Mouse (Mus musculus) embryo, embryonic 11.5 days (tissue): ENCODE results near the gene Cbx4.

Experiments
- DNase-seq: peaks from one replicate; pipeline ENCODE4 v3.0.0-alpha.2; 2012; ENCODE audit warnings: low read depth, low spot score

Gene Cbx4

DNA sequence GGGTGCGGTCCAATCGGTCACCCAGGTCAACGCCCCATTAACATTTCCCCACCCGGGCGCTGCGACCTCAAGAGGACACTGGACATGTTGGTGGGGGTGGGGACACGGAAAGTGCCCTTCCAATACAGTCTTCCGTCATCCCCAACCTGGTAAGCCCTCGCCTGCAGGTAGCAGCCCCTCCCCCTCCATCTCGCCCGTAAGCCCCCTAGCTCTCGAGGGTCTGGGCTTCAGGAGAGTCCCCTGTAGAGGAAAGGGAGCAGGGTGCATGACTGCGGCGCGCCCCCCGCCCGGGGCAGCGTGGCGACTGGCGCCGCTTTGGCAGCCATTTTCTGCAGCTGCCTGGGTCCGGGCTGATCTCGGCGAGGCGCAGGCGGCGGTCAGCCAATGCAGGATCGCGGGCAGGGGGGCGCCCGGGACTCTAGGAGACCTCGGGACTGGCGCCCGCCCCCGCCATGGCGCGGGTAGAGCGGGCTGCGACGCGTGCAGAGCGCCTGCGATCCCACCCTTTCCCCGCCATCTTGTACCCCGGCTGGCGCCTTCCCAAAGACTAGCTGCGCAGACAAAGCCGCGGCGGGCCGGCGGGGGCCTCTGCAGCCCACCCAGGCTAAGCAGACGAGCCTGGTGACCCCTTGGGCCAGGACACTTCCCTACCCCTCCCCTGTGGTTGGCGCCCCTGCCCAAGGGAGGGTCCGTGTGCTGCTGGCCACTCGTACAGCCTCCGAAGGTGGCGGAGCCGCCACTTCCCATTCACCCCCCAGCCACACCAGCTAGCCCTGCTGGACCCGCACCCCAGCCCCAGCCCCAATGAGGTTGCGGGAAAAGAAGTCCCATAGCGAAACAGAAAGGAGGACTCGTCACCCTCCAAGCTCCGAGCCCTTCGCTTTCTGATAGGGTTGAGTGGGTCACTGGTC, 29.5 kb downstream of the Cbx4 start:
- no peak for DNase-seq

DNA sequence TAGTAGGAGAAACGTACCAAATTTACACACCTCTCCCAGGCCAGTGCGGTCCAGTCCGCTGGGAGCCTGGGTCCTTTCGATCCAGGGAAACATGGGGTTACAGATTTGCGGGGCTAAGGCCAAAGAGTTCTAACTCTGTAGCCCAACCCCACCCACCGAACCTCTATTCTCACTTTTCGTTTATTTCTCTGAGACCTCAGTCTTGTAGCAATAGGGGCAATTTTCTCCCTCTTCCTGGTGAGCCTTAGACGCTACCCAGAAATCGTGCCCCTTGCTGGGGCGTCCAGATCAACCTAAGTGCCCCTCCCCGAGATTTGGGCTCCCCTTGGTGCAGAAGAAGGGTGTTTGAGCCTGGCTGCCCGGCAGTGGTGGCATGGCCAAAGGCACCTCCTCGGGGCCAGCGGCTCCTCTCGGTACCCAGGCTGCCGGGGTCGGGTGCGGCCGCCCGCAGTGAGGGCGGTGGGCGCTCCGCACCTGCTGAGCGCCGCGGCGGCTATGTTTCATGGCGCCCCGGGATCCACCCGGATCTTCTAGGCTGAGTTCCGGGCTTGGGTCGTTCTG, 30.4 kb downstream of the Cbx4 start:
- DNase-seq: no peak

DNA sequence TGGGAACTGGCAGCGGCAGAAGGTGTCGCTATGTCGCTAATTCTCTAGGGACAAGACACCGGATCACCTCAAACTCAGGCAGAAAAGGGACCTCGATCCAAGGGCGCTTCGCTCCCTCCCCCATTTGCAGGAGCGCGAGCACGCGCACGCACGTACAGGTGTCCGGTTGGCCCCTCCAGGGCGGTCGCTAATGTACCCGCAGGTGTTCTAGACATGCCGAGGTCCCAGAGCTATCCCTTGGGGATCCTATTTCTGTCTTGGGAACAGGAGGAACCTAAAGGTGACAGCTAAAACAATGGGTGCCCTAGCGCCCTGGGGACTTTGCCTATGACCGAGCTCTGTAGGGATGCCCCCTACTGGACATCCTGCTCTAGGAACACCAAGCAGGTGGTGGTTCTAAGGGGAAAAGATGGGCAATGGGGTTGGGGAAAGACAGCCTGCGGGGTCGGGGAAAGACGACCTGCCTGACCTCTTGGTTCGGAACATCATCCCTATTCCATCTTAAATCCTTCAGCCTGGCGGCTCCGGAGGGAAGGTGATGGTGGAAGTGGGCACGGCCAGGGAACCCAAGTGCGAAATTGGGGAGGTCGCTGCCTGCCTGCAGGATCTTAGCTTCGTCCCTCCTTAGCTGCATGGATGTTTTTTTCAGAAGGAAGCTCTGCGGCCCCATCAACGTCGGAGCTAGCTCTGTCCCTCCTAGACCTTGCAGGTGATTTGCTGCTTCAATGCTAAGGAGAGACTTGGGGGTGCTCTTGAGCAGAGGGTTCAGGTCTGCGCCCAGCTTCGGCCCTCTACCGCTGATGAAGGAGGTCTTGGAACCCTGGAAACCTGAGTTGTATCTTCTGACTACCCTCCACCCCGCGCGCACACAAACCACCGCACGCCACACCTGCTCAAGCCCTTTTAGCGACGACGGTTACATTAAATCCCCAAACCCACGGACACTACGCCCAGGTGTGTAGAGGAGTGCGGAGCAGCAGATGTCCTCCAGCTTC, 31.4 kb downstream of the Cbx4 start:
- DNase-seq: no peak

DNA sequence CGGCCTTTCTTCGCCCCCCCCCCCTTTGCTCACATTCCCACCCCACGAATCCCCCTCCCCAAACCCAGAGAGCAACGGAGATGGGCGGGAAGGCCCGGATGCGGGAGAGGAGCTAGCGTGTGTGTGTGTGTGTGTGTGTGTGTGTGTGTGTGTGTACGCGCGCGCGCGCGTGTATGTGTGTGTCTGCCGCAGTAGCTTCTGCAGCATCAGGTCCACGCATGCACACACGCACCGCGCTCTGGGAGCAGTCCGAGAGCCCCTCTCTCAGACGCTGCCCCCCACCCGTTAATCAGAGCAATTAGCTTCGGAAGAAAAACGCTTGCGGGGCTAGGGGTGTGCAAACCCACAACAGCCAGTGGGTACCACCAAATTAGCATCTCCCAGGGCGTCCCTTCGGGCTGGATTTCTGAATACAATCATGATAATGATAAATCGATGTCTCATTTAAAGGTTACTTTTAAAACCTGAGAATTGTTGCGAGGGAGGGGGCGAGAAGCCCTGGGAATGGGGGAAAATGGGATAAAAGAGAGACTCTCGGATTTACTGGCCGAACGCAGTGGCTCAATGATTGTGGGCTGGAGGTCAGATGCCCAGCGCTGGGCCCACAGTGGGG, 32.2 kb downstream of the Cbx4 start:
- DNase-seq: no peak

DNA sequence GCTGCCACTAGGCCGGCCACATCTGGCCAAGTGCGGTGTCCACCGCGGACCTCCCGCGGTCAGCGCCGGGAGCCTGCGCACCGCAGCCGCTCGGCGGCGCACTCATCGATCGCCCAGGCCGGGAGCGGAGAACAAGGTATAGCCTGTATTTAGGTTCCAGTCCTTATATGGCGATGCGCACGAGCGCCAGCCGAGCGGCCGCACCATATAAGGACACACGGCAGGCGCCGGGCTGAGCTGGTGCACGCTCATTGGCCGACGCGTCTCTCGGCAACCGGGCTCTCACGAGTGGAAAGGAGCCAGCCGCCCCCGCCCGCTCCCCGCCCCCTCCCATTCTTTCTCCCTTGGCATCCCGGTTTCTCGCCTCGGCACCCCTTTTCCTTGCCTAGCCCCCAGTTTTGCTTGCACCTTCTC, 32.8 kb downstream of the Cbx4 start:
- peak; percentile 82 for DNase-seq

DNA sequence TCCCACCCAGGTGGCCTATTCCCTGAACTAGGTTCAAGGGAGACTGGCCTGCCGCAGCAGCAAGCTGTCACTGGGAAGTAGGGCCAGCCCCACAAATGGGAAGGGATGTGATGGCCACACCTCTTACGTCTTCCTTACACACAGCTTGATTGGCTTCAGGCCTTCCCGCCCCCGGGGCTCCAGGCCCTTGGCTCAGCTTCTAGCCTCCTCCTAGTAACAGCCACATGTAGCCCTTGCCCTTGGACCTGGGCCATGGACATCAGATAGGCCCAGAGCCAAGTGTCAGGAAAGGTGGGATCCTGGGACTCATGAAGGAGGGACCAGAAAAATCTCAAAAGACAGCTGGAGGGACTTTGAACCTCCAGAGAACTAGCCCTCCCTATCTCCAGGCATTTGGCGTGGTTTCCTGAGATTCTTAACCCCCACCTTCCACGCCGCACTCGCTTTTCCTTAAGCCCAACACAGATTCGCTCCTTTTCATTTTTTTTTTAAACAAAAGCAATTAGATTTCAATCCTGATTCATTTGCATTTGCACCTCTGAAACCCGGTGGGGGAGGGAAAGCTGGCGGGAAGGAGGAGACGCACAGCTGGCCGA, 33.3 kb downstream of the Cbx4 start:
- no peak for DNase-seq

DNA sequence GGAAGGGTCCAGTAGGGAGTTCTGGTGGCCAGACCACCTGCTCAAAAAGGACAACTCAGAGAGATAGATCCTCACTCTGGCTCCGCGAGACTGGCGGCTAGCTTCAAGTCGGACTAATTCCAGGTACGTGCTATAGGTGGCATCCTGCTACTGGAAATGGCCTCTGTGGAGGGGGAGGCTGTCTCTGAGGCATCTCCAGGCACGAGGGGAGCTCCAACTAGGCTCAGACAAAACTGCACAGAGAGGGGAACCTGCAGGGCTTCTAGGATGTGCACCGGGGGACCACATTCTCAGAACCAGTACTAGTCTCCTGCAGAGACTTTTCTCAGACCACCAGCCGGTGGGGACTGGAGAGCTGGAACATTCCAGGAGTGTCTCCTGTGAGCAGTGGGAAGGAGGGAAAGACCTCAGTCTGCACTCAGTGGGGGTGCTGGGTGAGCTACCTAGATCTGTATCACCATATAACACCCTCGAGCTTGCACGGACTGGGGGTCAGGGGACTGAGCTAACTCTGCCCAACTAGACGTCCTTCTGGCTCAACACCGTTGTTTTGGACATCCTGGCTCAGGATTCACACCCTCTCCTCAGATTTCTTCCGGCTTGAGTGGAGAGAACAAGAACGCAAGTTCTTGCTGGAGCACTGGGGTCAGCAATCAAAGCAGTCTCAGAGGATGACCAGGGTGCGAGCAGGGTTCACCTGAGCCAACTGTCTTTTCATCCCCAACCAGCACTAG, 33.9 kb downstream of the Cbx4 start:
- no peak for DNase-seq

DNA sequence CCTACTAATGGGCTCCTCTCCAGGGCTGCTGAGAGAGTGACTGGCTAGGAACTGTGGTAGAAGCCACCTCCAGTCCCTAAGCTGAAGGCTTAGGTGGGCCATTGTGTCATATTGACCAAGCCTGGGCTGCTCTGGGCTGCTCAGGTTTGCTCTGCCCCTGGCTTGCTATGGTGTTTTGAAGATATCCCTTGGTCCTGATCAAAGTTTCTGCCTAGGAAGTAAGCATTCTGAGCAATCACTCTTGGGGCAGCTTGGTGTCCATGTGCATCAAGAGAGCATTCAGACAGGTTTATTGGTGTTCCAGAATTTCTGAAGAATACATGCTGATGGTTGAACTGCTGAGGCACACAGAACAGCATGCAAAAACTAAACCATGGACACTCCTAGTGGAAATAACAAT, 34.6 kb downstream of the Cbx4 start:
- no peak for DNase-seq

DNA sequence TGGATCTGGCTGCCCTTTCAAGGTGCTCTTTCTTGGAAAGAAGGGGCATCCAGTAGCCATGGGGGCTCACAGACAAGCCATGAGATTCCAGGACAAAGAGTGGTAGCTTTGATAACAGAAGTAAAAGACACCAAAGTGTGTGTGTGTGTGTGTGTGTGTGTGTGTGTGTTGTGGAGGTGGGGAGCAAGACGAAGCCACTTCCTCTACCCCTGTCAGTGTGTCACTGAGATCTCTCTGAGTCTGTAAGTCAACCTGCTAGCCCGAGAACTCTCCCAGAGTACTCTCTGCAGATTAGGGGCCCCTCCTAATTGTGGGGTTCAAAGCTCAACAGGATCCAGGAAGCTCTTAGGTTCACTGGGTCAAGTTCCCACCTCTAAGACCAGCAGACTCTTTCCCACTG, 35.7 kb downstream of the Cbx4 start:
- DNase-seq: no peak

DNA sequence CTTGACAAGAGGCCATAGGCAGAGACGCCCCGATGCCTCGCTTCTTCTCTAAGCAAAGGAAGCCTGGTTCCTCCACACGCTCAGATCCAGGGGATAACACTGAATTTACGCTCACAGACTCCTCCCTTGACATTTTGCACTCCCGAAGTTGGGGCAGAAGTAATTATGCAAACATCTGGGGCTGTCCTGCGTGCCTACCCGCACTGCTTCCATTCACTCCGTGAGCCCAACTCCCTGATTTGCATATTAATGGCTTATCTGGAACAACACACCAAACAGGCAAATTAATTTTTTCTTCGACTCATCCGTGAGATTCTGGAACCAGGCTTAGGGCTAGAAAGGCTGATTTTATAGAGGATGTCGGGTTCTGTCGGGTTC, 37.9 kb downstream of the Cbx4 start:
- DNase-seq: no peak

DNA sequence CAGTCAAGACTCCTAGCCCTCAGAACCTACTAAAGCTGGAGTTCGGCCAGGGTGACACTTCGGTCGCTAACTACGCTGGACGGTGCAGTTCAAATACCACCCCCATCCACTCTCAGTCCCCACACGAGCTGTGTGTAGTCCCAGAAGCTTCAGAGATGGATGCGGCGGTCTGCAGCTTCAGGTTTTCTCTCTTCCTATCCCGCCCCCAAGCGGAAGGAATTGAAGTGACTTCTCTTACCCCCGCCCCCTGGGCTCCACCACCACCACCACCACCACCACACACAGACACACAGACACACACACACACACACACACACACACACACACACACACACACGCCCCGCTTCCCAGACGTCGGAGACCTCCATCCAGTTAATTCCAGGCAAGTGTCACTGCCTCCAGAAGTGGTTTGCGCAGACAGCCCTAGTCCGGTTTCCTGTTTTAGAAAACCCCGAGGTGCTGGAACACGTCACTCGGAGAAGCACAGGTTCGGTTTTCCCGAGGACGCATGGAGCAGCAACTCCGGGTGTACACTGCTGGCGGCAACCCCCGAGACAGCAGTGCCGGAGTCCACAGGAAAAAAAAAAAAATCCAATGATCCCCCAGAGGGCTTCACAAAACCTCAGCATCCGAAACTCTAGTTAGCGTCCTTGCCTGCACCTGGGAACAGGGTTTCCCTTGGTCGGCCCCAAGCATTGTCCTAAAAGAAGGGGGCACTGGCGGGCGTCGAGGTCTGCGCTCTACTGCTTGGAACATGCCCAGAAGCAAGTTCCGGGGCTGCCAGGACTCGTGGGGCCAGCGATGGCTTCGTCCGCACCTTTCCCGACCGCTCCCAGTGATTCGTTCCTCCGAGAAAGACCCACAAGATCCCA, 38.5 kb downstream of the Cbx4 start:
- no peak for DNase-seq

DNA sequence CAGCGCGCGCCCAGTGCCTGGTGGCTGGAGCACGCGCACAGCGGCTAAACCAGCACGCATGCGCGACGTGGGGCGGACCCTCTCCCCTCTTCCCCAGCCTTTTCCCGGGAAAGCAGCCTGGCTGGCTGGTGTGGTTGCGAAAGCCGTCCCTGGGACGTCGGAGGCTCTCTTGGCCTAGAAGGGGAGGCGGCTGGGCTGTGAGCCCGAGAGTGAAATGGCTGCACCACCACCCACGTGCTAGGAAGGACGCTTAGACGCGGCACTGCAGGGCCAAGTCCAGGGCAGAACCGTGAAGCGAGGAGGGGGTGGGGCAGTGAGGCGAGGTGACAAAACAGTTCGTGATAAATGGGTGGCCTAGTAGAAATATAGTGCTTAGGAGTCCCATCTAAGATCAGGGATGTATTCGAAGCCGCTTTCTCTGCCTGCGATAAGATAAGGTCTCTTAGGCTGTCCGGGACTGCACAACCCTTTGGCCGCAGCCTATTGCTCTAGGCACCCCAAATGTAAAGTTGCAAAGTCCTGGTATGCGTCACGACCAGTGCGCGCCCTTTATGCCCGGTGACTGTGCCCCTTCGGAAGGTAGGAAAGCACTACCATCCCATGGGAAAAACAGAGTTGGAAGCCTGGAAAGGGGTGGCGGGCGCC, 39.3 kb downstream of the Cbx4 start:
- DNase-seq: no peak

DNA sequence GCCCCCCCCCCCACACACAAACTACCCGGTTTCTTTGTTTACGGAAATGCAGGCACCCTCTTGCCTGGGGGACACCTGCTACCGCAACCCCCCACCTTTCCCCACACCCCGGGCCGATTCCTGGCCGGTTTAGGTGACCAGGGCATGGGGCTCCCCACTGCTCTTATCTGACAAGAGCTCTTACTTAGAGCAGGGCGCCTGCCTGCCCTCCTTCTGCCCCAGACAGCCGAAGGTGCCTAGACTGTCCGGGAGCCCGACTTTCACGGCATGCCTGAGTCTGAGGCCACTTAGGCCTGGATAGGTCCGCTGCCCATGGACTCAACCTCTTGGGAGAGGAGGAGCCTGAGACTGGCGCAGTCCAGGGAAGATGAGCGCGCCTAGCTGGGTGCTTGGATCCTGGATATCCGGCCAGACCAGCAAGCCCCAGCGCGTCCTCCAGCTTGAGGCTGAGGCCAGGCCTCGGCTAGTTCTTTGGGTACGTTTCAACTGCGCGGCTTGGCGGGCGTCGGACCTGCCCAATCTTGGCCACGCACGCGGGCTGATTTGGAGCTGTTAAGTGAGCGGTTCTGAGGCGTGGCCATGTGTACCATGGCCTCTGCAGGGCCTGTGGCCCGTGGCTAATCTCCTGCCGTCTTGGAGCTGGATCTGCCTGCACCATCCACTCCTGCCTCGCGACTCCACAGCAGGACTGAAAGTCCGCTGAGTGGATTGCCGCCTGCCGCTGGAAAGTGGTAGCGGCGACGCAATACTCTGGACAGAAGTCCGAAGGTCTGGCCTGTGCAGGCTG, 41.3 kb downstream of the Cbx4 start:
- DNase-seq: no peak

DNA sequence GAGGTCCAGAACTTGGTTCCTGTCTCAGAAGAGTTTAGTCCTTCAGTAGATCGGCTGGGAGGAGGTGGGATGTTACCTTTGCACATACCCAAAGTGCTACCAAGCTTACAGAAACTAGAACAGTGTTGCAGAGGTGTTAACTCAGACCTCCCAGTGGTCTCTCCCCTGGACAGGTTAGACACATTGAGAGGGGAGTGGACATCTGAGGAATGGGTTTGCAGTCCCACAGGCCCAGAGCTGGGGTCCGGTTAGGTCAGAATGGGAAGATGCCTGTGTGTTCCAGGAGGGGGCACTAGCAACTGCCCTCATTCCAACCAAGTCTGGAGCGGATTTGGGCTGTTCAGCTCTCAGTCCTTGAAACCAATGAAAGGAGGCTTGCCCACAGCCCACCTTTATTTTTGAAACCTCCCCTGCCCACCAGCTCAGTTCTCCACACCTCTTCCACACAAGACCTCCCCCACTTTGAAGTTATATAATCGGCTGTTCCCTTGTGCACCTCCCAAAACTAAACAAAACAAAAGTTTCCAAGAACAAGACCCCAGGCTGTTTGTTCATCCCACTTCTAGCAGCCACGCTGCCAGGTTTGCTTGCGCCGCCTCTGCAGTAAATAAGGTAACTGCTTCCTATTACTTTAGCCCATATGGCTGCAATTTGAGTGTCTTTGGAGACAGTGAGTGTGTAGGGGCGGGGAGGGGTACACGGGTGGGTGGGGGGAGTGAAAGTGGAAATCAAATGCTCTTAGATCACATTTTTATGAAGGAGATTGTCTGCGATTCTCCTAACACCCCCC, 42.1 kb downstream of the Cbx4 start:
- DNase-seq: no peak

DNA sequence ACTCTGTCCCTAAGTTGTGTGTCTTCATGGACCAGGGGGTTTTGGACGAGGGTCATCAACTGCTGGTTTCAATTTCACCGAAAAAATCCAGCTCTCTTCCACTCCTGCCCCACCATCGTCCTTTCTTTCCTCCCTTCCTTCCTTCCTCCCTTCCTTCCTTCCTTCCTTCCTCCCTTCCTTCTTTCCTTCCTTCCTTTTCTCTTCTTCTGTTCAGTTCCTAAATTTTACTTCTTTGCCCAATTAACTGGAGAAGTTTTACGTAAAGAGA, 42.8 kb downstream of the Cbx4 start:
- no peak for DNase-seq

DNA sequence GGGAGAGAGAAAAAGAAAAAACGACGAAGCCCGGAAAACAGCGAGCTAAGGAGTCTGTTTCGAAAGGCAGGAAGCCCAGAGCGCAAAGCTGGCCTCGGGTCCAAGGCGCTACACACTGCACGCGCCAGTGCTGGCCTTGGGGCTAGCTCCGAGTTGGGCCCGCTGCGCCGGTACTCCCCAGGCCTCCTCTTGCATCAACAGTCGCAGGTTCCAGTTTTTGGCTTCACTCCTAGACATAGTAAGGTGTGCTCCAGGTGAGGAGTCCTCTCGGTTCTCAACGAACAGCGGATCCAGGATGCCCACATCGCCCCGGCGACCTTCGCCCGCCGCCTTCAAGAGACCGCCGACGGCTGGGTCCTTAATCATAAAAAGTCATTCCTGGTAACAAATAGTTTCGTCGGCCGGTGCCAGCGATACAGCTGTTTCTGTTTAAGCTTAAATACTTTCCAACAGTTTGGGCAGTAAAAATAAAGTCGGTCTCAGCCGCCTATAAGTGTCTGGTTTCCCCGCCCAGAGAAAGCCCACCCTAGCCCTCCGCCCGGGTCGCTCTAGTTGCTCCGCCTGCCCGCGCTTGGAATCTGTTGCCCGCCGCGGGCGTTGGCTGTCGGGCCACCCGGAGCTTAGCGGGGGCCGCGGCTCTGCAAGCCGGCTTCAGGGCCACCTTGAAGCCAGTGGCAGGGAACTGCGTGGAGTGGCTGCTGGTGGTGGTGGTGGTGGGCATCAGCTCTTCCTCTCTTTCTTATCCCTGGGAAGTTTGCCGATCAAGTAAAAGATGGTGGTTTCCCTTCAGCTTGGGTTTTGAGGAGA, 43.4 kb downstream of the Cbx4 start:
- no peak for DNase-seq
